Mouse (Mus musculus): ENCODE data around the gene Myl6.
"Not testable (repeated sequence)": the region's sequence is repeated elsewhere in the genome, so short reads cannot be mapped to it uniquely, and the experiment has no call there.

Gene Myl6

GRCm38 (mm10) chr10:128509831-128510230 is 15.9 kb upstream of the Myl6 start:
- DNase-seq (ENCODE audit: low read depth), result no peak

- DNase-seq (ENCODE audit: low read depth), result no peak
Observed at GRCm38 (mm10) chr10:128509203-128509602, 15.3 kb upstream of the Myl6 start.

- no peak for DNase-seq (ENCODE audit: low read depth)
Observed at GRCm38 (mm10) chr10:128508260-128508659, 14.3 kb upstream of the Myl6 start.

GRCm38 (mm10) chr10:128505974-128506373 is 12.0 kb upstream of the Myl6 start:
- DNase-seq (ENCODE audit: low read depth), result no peak

- DNase-seq (ENCODE audit: low read depth), result not testable (repeated sequence)
Observed at GRCm38 (mm10) chr10:128505371-128505667, 11.4 kb upstream of the Myl6 start.

- DNase-seq (ENCODE audit: low read depth), result no peak
Observed at GRCm38 (mm10) chr10:128504641-128505370, 10.9 kb upstream of the Myl6 start.

- DNase-seq (ENCODE audit: low read depth), result no peak
Observed at GRCm38 (mm10) chr10:128504012-128504411, 10.1 kb upstream of the Myl6 start.

- DNase-seq (ENCODE audit: low read depth), result no peak
Observed at GRCm38 (mm10) chr10:128503532-128503931, 9.6 kb upstream of the Myl6 start.

GRCm38 (mm10) chr10:128502341-128502740 is 8.4 kb upstream of the Myl6 start:
- no peak for DNase-seq (ENCODE audit: low read depth)

GRCm38 (mm10) chr10:128499116-128499671 is 5.2 kb upstream of the Myl6 start:
- DNase-seq (ENCODE audit: low read depth), result no peak

- DNase-seq (ENCODE audit: low read depth), result peak; percentile 95
Observed at GRCm38 (mm10) chr10:128498590-128498989, 4.6 kb upstream of the Myl6 start, which contains the start of gene Myl6b. TSS of gene Myl6b (minus strand) at chr10:128498685.

- no peak for DNase-seq (ENCODE audit: low read depth)
Observed at GRCm38 (mm10) chr10:128497134-128497737, 3.3 kb upstream of the Myl6 start.

GRCm38 (mm10) chr10:128496509-128497077 is 2.6 kb upstream of the Myl6 start:
- DNase-seq (ENCODE audit: low read depth), result no peak

- DNase-seq (ENCODE audit: low read depth), result no peak
Observed at GRCm38 (mm10) chr10:128495903-128496302, 2.0 kb upstream of the Myl6 start.

- DNase-seq (ENCODE audit: low read depth), result no peak
Observed at GRCm38 (mm10) chr10:128495270-128495669, 1.3 kb upstream of the Myl6 start.

- DNase-seq (ENCODE audit: low read depth), result no peak
Observed at GRCm38 (mm10) chr10:128494667-128495245, 811 bp upstream of the Myl6 start.

- DNase-seq (ENCODE audit: low read depth), result no peak
Observed at GRCm38 (mm10) chr10:128493319-128493694, 638 bp downstream of the Myl6 start.

- DNase-seq (ENCODE audit: low read depth), result no peak
Observed at GRCm38 (mm10) chr10:128492633-128493311, 1.2 kb downstream of the Myl6 start.

- DNase-seq (ENCODE audit: low read depth), result not testable (repeated sequence)
Observed at GRCm38 (mm10) chr10:128492051-128492450, 1.9 kb downstream of the Myl6 start.

GRCm38 (mm10) chr10:128491495-128491894 is 2.5 kb downstream of the Myl6 start:
- no peak for DNase-seq (ENCODE audit: low read depth)

- no peak for DNase-seq (ENCODE audit: low read depth)
Observed at GRCm38 (mm10) chr10:128490912-128491311, 3.0 kb downstream of the Myl6 start.

- no peak for DNase-seq (ENCODE audit: low read depth)
Observed at GRCm38 (mm10) chr10:128490232-128490631, 3.7 kb downstream of the Myl6 start.
